Mouse (Mus musculus): ENCODE measurements around the gene Plxnd1. TPM values are rescaled to one million over a fixed set of nuclear protein-coding genes. Genes with fewer than 3 reads are reported as not detected.
A peak's percentile ranks its signal among the peaks of the same experiment; 100 is the strongest.

The Plxnd1 gene
- polyA plus RNA-seq (2015; fragmentation: Nextera tagmentation; extraction: Ambion mirVana), result 7.3 and 9.7 TPM in 2 replicates

GRCm38 (mm10) chr6:115994877-115995520 is at the start of gene Plxnd1:
Gene Plxnd1, minus strand, starts transcription at chr6:115995005.
- Histone ChIP-seq H3K9me3 (replicated peaks; ENCODE audit: control insufficient read depth, low read length) (no peaks in the 10 kb centered on the region), H3K4me2 (ENCODE audit: low read depth, low read length) (peak within 1 kb of the TSS; percentile 75), H3K27ac (ENCODE audit: low read length) (peak within 1 kb of the TSS; percentile 34; the same call in 1 of the 2 replicates), H3K4me3 (ENCODE audit: low read depth, low read length) (peak within 1 kb of the TSS; percentile 62), H3K4me1 (ENCODE audit: control insufficient read depth, low read depth, low read length) (peaks cover 14% of the 10 kb centered on the region), H3K9ac (ENCODE audit: low read depth, low read length) (peak within 1 kb of the TSS; percentile 56), H3K27me3 (ENCODE audit: control insufficient read depth, insufficient read depth, low read depth, low read length) (peaks cover 51% of the 10 kb centered on the region), H3K36me3 (ENCODE audit: control insufficient read depth, insufficient read depth) (no peaks in the 10 kb centered on the region)
- under 1% methylated on average over 44 of the region's 51 CpGs for WGBS (ENCODE audit: insufficient replicate concordance)
- ATAC-seq (ENCODE audit: low read depth), result peak; percentile 79

GRCm38 (mm10) chr6:116044039-116044438 is 49.2 kb upstream of the Plxnd1 start:
- no peak overlapping the region for H3K4me3 ChIP-seq (ENCODE audit: low read depth, low read length)
- no peaks in the 10 kb centered on the region; the same call in 1 of the 2 replicates for H3K9me3 ChIP-seq (replicated peaks; ENCODE audit: control insufficient read depth, low read length)
- H3K27me3 ChIP-seq (ENCODE audit: control insufficient read depth, insufficient read depth, low read depth, low read length), result no peaks in the 10 kb centered on the region
- no peak overlapping the region for H3K27ac ChIP-seq (ENCODE audit: low read length)
- H3K4me1 ChIP-seq (ENCODE audit: control insufficient read depth, low read depth, low read length), result no peaks in the 10 kb centered on the region
- whole genome bisulfite sequencing (ENCODE audit: insufficient replicate concordance), result 35% methylated on average over 2 of the region's 2 CpGs
- no peaks in the 10 kb centered on the region for H3K36me3 ChIP-seq (ENCODE audit: control insufficient read depth, insufficient read depth)
- H3K4me2 ChIP-seq (ENCODE audit: low read depth, low read length), result no peak overlapping the region
- no peak overlapping the region for H3K9ac ChIP-seq (ENCODE audit: low read depth, low read length)
- no peak for ATAC-seq (ENCODE audit: low read depth)

- ATAC-seq (ENCODE audit: low read depth), result peak; percentile 51; the same call in 1 of the 2 replicates
Observed at GRCm38 (mm10) chr6:116038222-116038621, 43.4 kb upstream of the Plxnd1 start.

GRCm38 (mm10) chr6:116037281-116037831 is 42.6 kb upstream of the Plxnd1 start:
- H3K4me3 ChIP-seq (ENCODE audit: low read depth, low read length), result no peak overlapping the region
- H3K9ac ChIP-seq (ENCODE audit: low read depth, low read length), result no peak overlapping the region
- H3K27ac ChIP-seq (ENCODE audit: low read length), result no peak overlapping the region
- no peaks in the 10 kb centered on the region for H3K9me3 ChIP-seq (replicated peaks; ENCODE audit: control insufficient read depth, low read length)
- H3K4me1 ChIP-seq (ENCODE audit: control insufficient read depth, low read depth, low read length), result no peaks in the 10 kb centered on the region; the same call in 1 of the 2 replicates
- no peaks in the 10 kb centered on the region for H3K27me3 ChIP-seq (ENCODE audit: control insufficient read depth, insufficient read depth, low read depth, low read length)
- WGBS (ENCODE audit: insufficient replicate concordance), result 62% methylated on average over 5 of the region's 5 CpGs
- peak; percentile 30; the same call in 1 of the 2 replicates for ATAC-seq (ENCODE audit: low read depth)
- no peaks in the 10 kb centered on the region for H3K36me3 ChIP-seq (ENCODE audit: control insufficient read depth, insufficient read depth)
- no peak overlapping the region for H3K4me2 ChIP-seq (ENCODE audit: low read depth, low read length)

More at GRCm38 (mm10) chr6:116038222-116038621, 43.4 kb upstream of the Plxnd1 start:
- Histone ChIP-seq H3K4me3 (ENCODE audit: low read depth, low read length) (no peak overlapping the region), H3K27ac (ENCODE audit: low read length) (no peak overlapping the region), H3K27me3 (ENCODE audit: control insufficient read depth, insufficient read depth, low read depth, low read length) (no peaks in the 10 kb centered on the region), H3K4me1 (ENCODE audit: control insufficient read depth, low read depth, low read length) (no peaks in the 10 kb centered on the region; the same call in 1 of the 2 replicates), H3K4me2 (ENCODE audit: low read depth, low read length) (no peak overlapping the region), H3K9me3 (replicated peaks; ENCODE audit: control insufficient read depth, low read length) (no peaks in the 10 kb centered on the region; the same call in 1 of the 2 replicates), H3K9ac (ENCODE audit: low read depth, low read length) (no peak overlapping the region), H3K36me3 (ENCODE audit: control insufficient read depth, insufficient read depth) (no peaks in the 10 kb centered on the region)
- 25% methylated on average over 2 of the region's 2 CpGs for WGBS (ENCODE audit: insufficient replicate concordance)

- Histone ChIP-seq H3K9me3 (replicated peaks; ENCODE audit: control insufficient read depth, low read length) (no peaks in the 10 kb centered on the region), H3K36me3 (ENCODE audit: control insufficient read depth, insufficient read depth) (no peaks in the 10 kb centered on the region), H3K4me3 (ENCODE audit: low read depth, low read length) (no peak overlapping the region), H3K9ac (ENCODE audit: low read depth, low read length) (no peak overlapping the region), H3K4me2 (ENCODE audit: low read depth, low read length) (no peak overlapping the region), H3K27ac (ENCODE audit: low read length) (no peak overlapping the region), H3K27me3 (ENCODE audit: control insufficient read depth, insufficient read depth, low read depth, low read length) (no peaks in the 10 kb centered on the region), H3K4me1 (ENCODE audit: control insufficient read depth, low read depth, low read length) (no peaks in the 10 kb centered on the region; the same call in 1 of the 2 replicates)
- WGBS (ENCODE audit: insufficient replicate concordance), result 74% methylated on average over 2 of the region's 2 CpGs
- no peak for ATAC-seq (ENCODE audit: low read depth)
Observed at GRCm38 (mm10) chr6:116036555-116036954, 41.8 kb upstream of the Plxnd1 start.

GRCm38 (mm10) chr6:116031052-116031451 is 36.2 kb upstream of the Plxnd1 start:
- Histone ChIP-seq H3K4me2 (ENCODE audit: low read depth, low read length) (no peak overlapping the region), H3K9me3 (replicated peaks; ENCODE audit: control insufficient read depth, low read length) (no peaks in the 10 kb centered on the region), H3K4me1 (ENCODE audit: control insufficient read depth, low read depth, low read length) (no peaks in the 10 kb centered on the region), H3K4me3 (ENCODE audit: low read depth, low read length) (no peak overlapping the region), H3K9ac (ENCODE audit: low read depth, low read length) (no peak overlapping the region), H3K36me3 (ENCODE audit: control insufficient read depth, insufficient read depth) (no peaks in the 10 kb centered on the region), H3K27ac (ENCODE audit: low read length) (no peak overlapping the region), H3K27me3 (ENCODE audit: control insufficient read depth, insufficient read depth, low read depth, low read length) (no peaks in the 10 kb centered on the region)
- no peak for ATAC-seq (ENCODE audit: low read depth)
- WGBS (ENCODE audit: insufficient replicate concordance), result 29% methylated on average over 5 of the region's 5 CpGs

GRCm38 (mm10) chr6:116024666-116025065 is 29.9 kb upstream of the Plxnd1 start:
- Histone ChIP-seq H3K27me3 (ENCODE audit: control insufficient read depth, insufficient read depth, low read depth, low read length) (no peaks in the 10 kb centered on the region), H3K9me3 (replicated peaks; ENCODE audit: control insufficient read depth, low read length) (peaks cover 9% of the 10 kb centered on the region), H3K4me3 (ENCODE audit: low read depth, low read length) (no peak overlapping the region), H3K27ac (ENCODE audit: low read length) (no peak overlapping the region), H3K4me1 (ENCODE audit: control insufficient read depth, low read depth, low read length) (no peaks in the 10 kb centered on the region), H3K9ac (ENCODE audit: low read depth, low read length) (no peak overlapping the region), H3K36me3 (ENCODE audit: control insufficient read depth, insufficient read depth) (no peaks in the 10 kb centered on the region; the same call in none of the 2 replicates), H3K4me2 (ENCODE audit: low read depth, low read length) (no peak overlapping the region)
- 77% methylated on average over 4 of the region's 4 CpGs for WGBS (ENCODE audit: insufficient replicate concordance)
- ATAC-seq (ENCODE audit: low read depth), result no peak

- Histone ChIP-seq H3K4me2 (ENCODE audit: low read depth, low read length) (no peak overlapping the region), H3K27me3 (ENCODE audit: control insufficient read depth, insufficient read depth, low read depth, low read length) (no peaks in the 10 kb centered on the region), H3K9me3 (replicated peaks; ENCODE audit: control insufficient read depth, low read length) (peaks cover 9% of the 10 kb centered on the region), H3K9ac (ENCODE audit: low read depth, low read length) (no peak overlapping the region), H3K27ac (ENCODE audit: low read length) (no peak overlapping the region), H3K36me3 (ENCODE audit: control insufficient read depth, insufficient read depth) (no peaks in the 10 kb centered on the region; the same call in none of the 2 replicates), H3K4me1 (ENCODE audit: control insufficient read depth, low read depth, low read length) (no peaks in the 10 kb centered on the region), H3K4me3 (ENCODE audit: low read depth, low read length) (no peak overlapping the region)
- WGBS (ENCODE audit: insufficient replicate concordance), result 74% methylated on average over 9 of the region's 9 CpGs
- ATAC-seq (ENCODE audit: low read depth), result peak; percentile 27; the same call in 1 of the 2 replicates
Observed at GRCm38 (mm10) chr6:116021961-116022485, 27.2 kb upstream of the Plxnd1 start.

GRCm38 (mm10) chr6:116015902-116016301 is 21.1 kb upstream of the Plxnd1 start:
- no peaks in the 10 kb centered on the region for H3K9me3 ChIP-seq (replicated peaks; ENCODE audit: control insufficient read depth, low read length)
- ATAC-seq (ENCODE audit: low read depth), result no peak
- 80% methylated on average over 3 of the region's 3 CpGs for WGBS (ENCODE audit: insufficient replicate concordance)
- H3K36me3 ChIP-seq (ENCODE audit: control insufficient read depth, insufficient read depth), result no peaks in the 10 kb centered on the region
- H3K4me1 ChIP-seq (ENCODE audit: control insufficient read depth, low read depth, low read length), result no peaks in the 10 kb centered on the region
- H3K27ac ChIP-seq (ENCODE audit: low read length), result no peak overlapping the region
- no peak overlapping the region for H3K4me3 ChIP-seq (ENCODE audit: low read depth, low read length)
- no peak overlapping the region for H3K4me2 ChIP-seq (ENCODE audit: low read depth, low read length)
- H3K27me3 ChIP-seq (ENCODE audit: control insufficient read depth, insufficient read depth, low read depth, low read length), result no peaks in the 10 kb centered on the region
- H3K9ac ChIP-seq (ENCODE audit: low read depth, low read length), result no peak overlapping the region

Measured in liver, embryonic 16.5 days (tissue).